Mouse (Mus musculus): ENCODE measurements around the gene Ttyh3. TPM values are rescaled to one million over a fixed set of nuclear protein-coding genes. Genes with fewer than 3 reads are reported as not detected.

Gene Ttyh3
- polyA plus RNA-seq, 1 experiment from 2014 or later, result 21.4 TPM

DNA sequence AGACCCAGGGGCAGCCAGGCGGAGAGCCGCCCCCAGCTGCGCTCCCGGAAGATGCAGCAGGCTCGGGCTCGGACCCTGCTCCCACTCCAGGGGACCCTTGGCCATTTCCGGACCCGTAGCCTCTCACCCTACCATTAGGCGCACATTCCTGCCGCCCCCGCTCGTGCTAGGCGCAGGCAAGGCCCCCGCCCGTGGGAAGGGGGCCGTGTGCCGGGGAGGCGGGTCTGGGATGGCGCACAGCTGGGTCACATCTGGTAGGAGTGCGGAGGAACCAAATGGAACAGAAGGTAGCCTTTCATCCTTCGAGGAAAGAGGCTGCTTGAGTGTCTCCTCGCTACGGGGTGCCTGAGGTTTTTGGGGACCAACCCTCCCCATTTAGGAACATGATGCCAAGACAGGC is 42.4 kb downstream of the Ttyh3 start:
- TF ChIP-seq CTCF (IDR thresholded peaks at IDR 0.05; ENCODE audit: low read depth), result no peak
- 2% methylated on average over 23 of the region's 23 CpGs for WGBS
- Histone ChIP-seq H3K27me3 (replicated peaks; ENCODE audit: control insufficient read depth, insufficient read depth, low read length) (peaks cover 9% of the 10 kb centered on the region), H3K9ac (ENCODE audit: low read depth, low read length) (no peak overlapping the region), H3K27ac (ENCODE audit: low read depth, low read length) (no peak overlapping the region), H3K36me3 (ENCODE audit: control insufficient read depth, insufficient read depth) (no peaks in the 10 kb centered on the region), H3K9me3 (ENCODE audit: control insufficient read depth) (no peaks in the 10 kb centered on the region), H3K4me1 (replicated peaks; ENCODE audit: control insufficient read depth, insufficient read depth, low read length) (peaks cover 7% of the 10 kb centered on the region), H3K4me2 (replicated peaks; ENCODE audit: low read depth) (peak overlapping the region; percentile 89), H3K4me3 (ENCODE audit: low read depth, low read length) (peak overlapping the region; percentile 18)
- ATAC-seq, result no peak

GRCm38 (mm10) chr5:140605228-140605627 is 43.6 kb downstream of the Ttyh3 start:
- no peaks in the 10 kb centered on the region for H3K9me3 ChIP-seq (ENCODE audit: control insufficient read depth)
- ATAC-seq, result no peak
- WGBS, result 16% methylated on average over 3 of the region's 3 CpGs

DNA sequence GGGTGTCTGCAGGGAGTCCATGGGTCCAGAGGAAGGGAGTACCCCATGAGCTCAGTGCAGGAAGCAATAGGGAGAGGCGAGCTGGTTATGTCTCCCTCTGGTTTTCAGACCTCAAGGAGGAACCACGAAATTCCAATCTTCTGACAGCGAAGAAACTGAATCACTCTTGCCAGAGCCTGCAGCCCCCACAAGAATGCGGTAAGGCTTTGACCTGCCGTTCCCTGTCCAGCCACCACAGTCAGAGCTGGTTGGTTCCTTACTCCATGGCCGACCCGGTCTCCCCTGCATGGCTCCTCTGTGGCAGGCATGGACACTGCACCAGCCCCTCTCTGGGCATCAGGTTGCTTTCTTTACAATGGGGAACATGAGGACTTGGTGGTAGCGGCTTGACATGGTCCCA is 44.4 kb downstream of the Ttyh3 start:
- H3K27me3 ChIP-seq (replicated peaks; ENCODE audit: control insufficient read depth, insufficient read depth, low read length), result peaks cover 9% of the 10 kb centered on the region; the same call in 1 of the 2 replicates

More at GRCm38 (mm10) chr5:140605228-140605627, 43.6 kb downstream of the Ttyh3 start:
- Histone ChIP-seq H3K36me3 (ENCODE audit: control insufficient read depth, insufficient read depth) (no peaks in the 10 kb centered on the region), H3K27ac (ENCODE audit: low read depth, low read length) (no peak overlapping the region), H3K27me3 (replicated peaks; ENCODE audit: control insufficient read depth, insufficient read depth, low read length) (peaks cover 9% of the 10 kb centered on the region), H3K9ac (ENCODE audit: low read depth, low read length) (no peak overlapping the region), H3K4me2 (replicated peaks; ENCODE audit: low read depth) (no peak overlapping the region), H3K4me3 (ENCODE audit: low read depth, low read length) (no peak overlapping the region), H3K4me1 (replicated peaks; ENCODE audit: control insufficient read depth, insufficient read depth, low read length) (peaks cover under 1% of the 10 kb centered on the region; the same call in 1 of the 2 replicates)
- no peak for TF ChIP-seq CTCF (IDR thresholded peaks at IDR 0.05; ENCODE audit: low read depth)

GRCm38 (mm10) chr5:140602540-140602939 is 46.3 kb downstream of the Ttyh3 start:
- no peak for TF ChIP-seq CTCF (IDR thresholded peaks at IDR 0.05; ENCODE audit: low read depth)
- ATAC-seq, result no peak
- Histone ChIP-seq H3K27me3 (replicated peaks; ENCODE audit: control insufficient read depth, insufficient read depth, low read length) (peaks cover 9% of the 10 kb centered on the region; the same call in 1 of the 2 replicates), H3K4me1 (replicated peaks; ENCODE audit: control insufficient read depth, insufficient read depth, low read length) (no peaks in the 10 kb centered on the region; the same call in 1 of the 2 replicates), H3K9ac (ENCODE audit: low read depth, low read length) (no peak overlapping the region), H3K9me3 (ENCODE audit: control insufficient read depth) (no peaks in the 10 kb centered on the region), H3K4me2 (replicated peaks; ENCODE audit: low read depth) (no peak overlapping the region), H3K36me3 (ENCODE audit: control insufficient read depth, insufficient read depth) (no peaks in the 10 kb centered on the region), H3K4me3 (ENCODE audit: low read depth, low read length) (no peak overlapping the region), H3K27ac (ENCODE audit: low read depth, low read length) (no peak overlapping the region)
- 43% methylated on average over 2 of the region's 2 CpGs for WGBS

More for the DNA sequence above, 44.4 kb downstream of the Ttyh3 start:
- ATAC-seq, result no peak
- no peaks in the 10 kb centered on the region; the same call in 1 of the 2 replicates for H3K4me1 ChIP-seq (replicated peaks; ENCODE audit: control insufficient read depth, insufficient read depth, low read length)
- no peak overlapping the region for H3K4me3 ChIP-seq (ENCODE audit: low read depth, low read length)
- 59% methylated on average over 8 of the region's 8 CpGs for WGBS
- no peak for TF ChIP-seq CTCF (IDR thresholded peaks at IDR 0.05; ENCODE audit: low read depth)
- H3K4me2 ChIP-seq (replicated peaks; ENCODE audit: low read depth), result no peak overlapping the region
- no peak overlapping the region for H3K27ac ChIP-seq (ENCODE audit: low read depth, low read length)
- no peaks in the 10 kb centered on the region for H3K9me3 ChIP-seq (ENCODE audit: control insufficient read depth)
- no peaks in the 10 kb centered on the region for H3K36me3 ChIP-seq (ENCODE audit: control insufficient read depth, insufficient read depth)
- no peak overlapping the region for H3K9ac ChIP-seq (ENCODE audit: low read depth, low read length)

- 63% methylated on average over 12 of the region's 12 CpGs for WGBS
These were observed 47.1 kb downstream of the Ttyh3 start for GRCm38 (mm10) chr5:140601712-140602111.

GRCm38 (mm10) chr5:140599939-140600338 is 48.9 kb downstream of the Ttyh3 start:
- Histone ChIP-seq H3K4me2 (replicated peaks; ENCODE audit: low read depth) (no peak overlapping the region), H3K4me1 (replicated peaks; ENCODE audit: control insufficient read depth, insufficient read depth, low read length) (no peaks in the 10 kb centered on the region), H3K27ac (ENCODE audit: low read depth, low read length) (no peak overlapping the region), H3K36me3 (ENCODE audit: control insufficient read depth, insufficient read depth) (no peaks in the 10 kb centered on the region), H3K4me3 (ENCODE audit: low read depth, low read length) (no peak overlapping the region), H3K9ac (ENCODE audit: low read depth, low read length) (no peak overlapping the region), H3K27me3 (replicated peaks; ENCODE audit: control insufficient read depth, insufficient read depth, low read length) (0 out of 2 replicates have a peak, but pooled peaks cover 2% of the 10 kb centered on the region), H3K9me3 (ENCODE audit: control insufficient read depth) (no peaks in the 10 kb centered on the region)
- ATAC-seq, result no peak
- no peak for TF ChIP-seq CTCF (IDR thresholded peaks at IDR 0.05; ENCODE audit: low read depth)
- WGBS, result 64% methylated on average over 5 of the region's 5 CpGs

More at GRCm38 (mm10) chr5:140601712-140602111, 47.1 kb downstream of the Ttyh3 start:
- no peak for ATAC-seq
- H3K36me3 ChIP-seq (ENCODE audit: control insufficient read depth, insufficient read depth), result no peaks in the 10 kb centered on the region
- H3K4me3 ChIP-seq (ENCODE audit: low read depth, low read length), result no peak overlapping the region
- H3K27ac ChIP-seq (ENCODE audit: low read depth, low read length), result no peak overlapping the region
- H3K9me3 ChIP-seq (ENCODE audit: control insufficient read depth), result no peaks in the 10 kb centered on the region
- H3K4me2 ChIP-seq (replicated peaks; ENCODE audit: low read depth), result no peak overlapping the region
- 0 out of 2 replicates have a peak, but pooled peaks cover 5% of the 10 kb centered on the region for H3K27me3 ChIP-seq (replicated peaks; ENCODE audit: control insufficient read depth, insufficient read depth, low read length)
- H3K9ac ChIP-seq (ENCODE audit: low read depth, low read length), result no peak overlapping the region
- TF ChIP-seq CTCF (IDR thresholded peaks at IDR 0.05; ENCODE audit: low read depth), result no peak
- H3K4me1 ChIP-seq (replicated peaks; ENCODE audit: control insufficient read depth, insufficient read depth, low read length), result no peaks in the 10 kb centered on the region; the same call in 1 of the 2 replicates
